Mouse (Mus musculus) liver, embryonic 16.5 days (tissue): ENCODE results near the gene Hmgn2. TPM values are rescaled to one million over a fixed set of nuclear protein-coding genes. Genes with fewer than 3 reads are reported as not detected.
"Not testable (repeated sequence)": the region's sequence is repeated elsewhere in the genome, so short reads cannot be mapped to it uniquely, and the experiment has no call there.

Experiments used
- ATAC-seq: fragments of 200-750 bp; cut with Nextera tagmentation; 2 replicates; pipeline ENCODE4 v1.8.0; 2017; ENCODE audit warnings: low read depth, mild to moderate bottlenecking, moderate number of reproducible peaks, moderate library complexity
- H3K27ac ChIP-seq: fragments of 300-500 bp; sonication (generic); 2 replicates; pipeline ENCODE4 v1.5.1; 2014; ENCODE audit warnings: mild to moderate bottlenecking, low read length
- H3K27me3 ChIP-seq: fragments of 300-500 bp; sonication (generic); 2 replicates; pipeline ENCODE4 v1.6.1; 2014; ENCODE audit warnings: low read depth, low read length, mixed read lengths; ENCODE audit not compliant: control insufficient read depth, insufficient read depth
- H3K36me3 ChIP-seq: fragments of 300-500 bp; sonication (generic); 2 replicates; pipeline ENCODE4 v1.6.1; 2014; ENCODE audit warnings: mild to moderate bottlenecking; ENCODE audit not compliant: control insufficient read depth, insufficient read depth
- H3K4me1 ChIP-seq: fragments of 300-500 bp; sonication (generic); 2 replicates; pipeline ENCODE4 v1.6.1; 2014; ENCODE audit warnings: low read depth, low read length, mixed read lengths; ENCODE audit not compliant: control insufficient read depth
- H3K4me2 ChIP-seq: fragments of 300-500 bp; sonication (generic); 2 replicates; pipeline ENCODE4 v1.6.1; 2014; ENCODE audit warnings: low read depth, low read length, mixed read lengths
- H3K4me3 ChIP-seq: fragments of 300-500 bp; sonication (generic); 2 replicates; pipeline ENCODE4 v1.5.1; 2014; ENCODE audit warnings: low read depth, mild to moderate bottlenecking, low read length
- H3K9ac ChIP-seq: fragments of 300-500 bp; sonication (generic); 2 replicates; pipeline ENCODE4 v1.6.1; 2014; ENCODE audit warnings: low read depth, low read length
- H3K9me3 ChIP-seq: fragments of 300-500 bp; sonication (generic); replicated peaks from 2 replicates; pipeline ENCODE4 v1.6.1; 2016; ENCODE audit warnings: low read length; ENCODE audit not compliant: control insufficient read depth
- WGBS: fragments of 180-500 bp; shearing (Covaris S2); extraction: QIAGEN DNeasy Blood & Tissue Kit; methylation state at CpG from one replicate; pipeline ENCODE4 v1.1.7; 2014; ENCODE audit not compliant: insufficient replicate concordance; 5-methylcytosine and 5-hydroxymethylcytosine counted together
- polyA plus RNA-seq: library from polyadenylated mRNA; unstranded; fragments of >200 nt; fragmentation: Nextera tagmentation; extraction: Ambion mirVana; gene quantifications from 2 replicates; pipeline ENCODE4 v1.2.1, GENCODE M21; 2015

Gene Hmgn2
- polyA plus RNA-seq, 1 experiment from 2014 or later, result 517 TPM

DNA sequence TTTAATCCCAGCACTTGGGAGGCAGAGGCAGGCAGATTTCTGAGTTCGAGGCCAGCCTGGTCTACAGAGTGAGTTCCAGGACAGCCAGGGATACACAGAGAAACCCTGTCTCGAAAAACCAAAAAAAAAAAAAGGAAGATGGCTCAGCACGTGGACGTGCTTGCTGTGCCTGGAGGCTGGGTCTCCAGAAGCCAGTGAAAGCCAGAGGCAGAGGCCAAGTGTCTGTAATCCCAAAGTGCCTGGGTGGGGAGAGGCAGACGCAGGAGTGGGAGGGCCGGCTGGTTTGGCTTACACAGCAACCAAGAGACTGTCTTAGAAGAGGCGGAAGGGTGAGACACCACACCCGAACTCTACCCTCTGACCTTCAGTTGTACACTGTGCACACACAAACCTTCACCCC lies 19.8 kb upstream of the Hmgn2 start:
- H3K27me3 ChIP-seq, H3K4me2 ChIP-seq, H3K4me3 ChIP-seq, H3K27ac ChIP-seq, H3K9me3 ChIP-seq, H3K9ac ChIP-seq, ATAC-seq, H3K4me1 ChIP-seq: not testable (repeated sequence)
- 84% methylated on average over 8 of the region's 8 CpGs for WGBS
- peaks cover 14% of the 10 kb centered on the region for H3K36me3 ChIP-seq

DNA sequence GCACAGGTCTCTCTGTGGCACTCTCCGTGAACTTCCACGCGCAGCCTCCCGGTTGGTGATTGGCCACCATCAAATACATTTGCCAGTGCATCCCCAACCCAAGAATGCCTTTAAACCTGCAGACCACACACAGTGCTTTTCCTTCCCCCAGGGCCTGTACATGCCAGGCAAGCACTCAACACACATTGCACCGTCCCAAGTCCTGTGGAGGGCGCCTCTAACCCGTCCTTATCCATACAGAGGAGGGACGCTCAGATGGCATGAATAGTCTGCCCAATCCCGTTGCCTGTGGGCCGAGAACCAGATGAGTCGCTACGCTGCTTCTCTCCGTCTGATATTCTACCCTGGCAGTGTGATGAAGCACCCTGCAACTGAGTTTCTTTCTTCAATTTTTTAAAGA lies 14.5 kb upstream of the Hmgn2 start:
- H3K36me3 ChIP-seq, result peaks cover 11% of the 10 kb centered on the region

DNA sequence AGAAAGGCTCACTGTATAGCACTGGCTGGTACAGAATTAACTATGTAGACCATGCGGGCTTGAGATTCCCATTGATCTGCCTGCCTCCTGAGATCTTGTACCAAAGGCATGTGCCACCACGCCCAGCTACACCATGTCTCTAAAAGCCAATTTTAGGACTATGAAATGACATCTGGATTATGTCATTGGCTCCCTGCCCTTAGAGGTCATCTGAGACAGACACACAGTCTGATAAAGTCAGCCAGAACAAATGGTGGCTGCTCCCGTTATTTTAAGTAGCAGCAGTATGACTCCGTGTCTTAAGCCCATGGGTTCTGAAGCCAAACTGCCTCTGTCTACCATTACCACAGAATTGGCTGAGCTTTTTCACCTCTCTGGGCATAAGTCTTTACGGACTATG lies 12.0 kb upstream of the Hmgn2 start:
- Histone ChIP-seq H3K9ac (no peak overlapping the region), H3K36me3 (peaks cover 11% of the 10 kb centered on the region), H3K27ac (no peak overlapping the region), H3K9me3 (no peaks in the 10 kb centered on the region), H3K4me1 (no peaks in the 10 kb centered on the region), H3K4me3 (no peak overlapping the region), H3K4me2 (no peak overlapping the region), H3K27me3 (no peaks in the 10 kb centered on the region)
- WGBS, result 66% methylated on average over 5 of the region's 5 CpGs
- ATAC-seq, result no peak

More for the DNA sequence above, 14.5 kb upstream of the Hmgn2 start:
- H3K4me1 ChIP-seq, result no peaks in the 10 kb centered on the region
- no peak overlapping the region for H3K27ac ChIP-seq
- H3K4me3 ChIP-seq, result no peak overlapping the region
- no peaks in the 10 kb centered on the region for H3K9me3 ChIP-seq
- WGBS, result 85% methylated on average over 13 of the region's 13 CpGs
- ATAC-seq, result no peak
- H3K9ac ChIP-seq, result no peak overlapping the region
- no peaks in the 10 kb centered on the region for H3K27me3 ChIP-seq
- no peak overlapping the region for H3K4me2 ChIP-seq

DNA sequence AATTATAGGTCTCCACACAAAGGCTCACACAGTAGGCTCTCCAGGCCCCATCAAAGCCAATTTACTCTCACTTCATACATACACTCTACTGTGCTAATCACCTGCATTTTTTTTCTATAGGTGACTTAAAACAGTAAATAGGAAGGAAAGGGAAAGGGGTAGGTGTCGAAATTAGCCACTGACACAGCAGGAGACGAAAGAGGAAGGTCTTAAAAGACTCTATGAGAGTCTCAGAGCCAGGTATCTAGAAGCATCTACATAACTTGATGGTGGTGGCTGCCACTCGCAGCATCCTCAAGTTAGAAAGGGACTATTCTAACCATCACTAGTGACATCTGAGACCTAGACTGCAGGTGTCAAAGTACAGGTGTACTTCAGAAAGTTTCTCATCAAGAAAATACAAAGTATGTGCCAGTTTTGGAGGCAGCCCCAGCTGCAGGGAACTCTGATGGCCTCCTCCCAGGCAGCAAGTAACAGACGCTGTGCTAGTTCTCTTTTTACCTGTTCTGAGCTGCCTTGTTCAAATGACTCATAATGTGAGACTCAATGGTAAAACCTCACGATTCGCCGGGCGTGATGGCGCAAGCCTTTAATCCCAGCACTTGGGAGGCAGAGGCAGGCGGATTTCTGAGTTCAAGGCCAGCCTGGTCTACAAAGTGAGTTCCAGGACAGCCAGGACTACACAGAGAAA lies 9.7 kb upstream of the Hmgn2 start:
- no peak for ATAC-seq
- H3K27ac ChIP-seq, result peak overlapping the region; percentile 34; the same call in 1 of the 2 replicates
- H3K9ac ChIP-seq, result no peak overlapping the region
- 78% methylated on average over 10 of the region's 10 CpGs for WGBS
- H3K27me3 ChIP-seq, result no peaks in the 10 kb centered on the region
- no peaks in the 10 kb centered on the region for H3K4me1 ChIP-seq
- H3K4me2 ChIP-seq, result no peak overlapping the region
- peaks cover 11% of the 10 kb centered on the region for H3K36me3 ChIP-seq
- H3K9me3 ChIP-seq, result no peaks in the 10 kb centered on the region
- no peak overlapping the region for H3K4me3 ChIP-seq

DNA sequence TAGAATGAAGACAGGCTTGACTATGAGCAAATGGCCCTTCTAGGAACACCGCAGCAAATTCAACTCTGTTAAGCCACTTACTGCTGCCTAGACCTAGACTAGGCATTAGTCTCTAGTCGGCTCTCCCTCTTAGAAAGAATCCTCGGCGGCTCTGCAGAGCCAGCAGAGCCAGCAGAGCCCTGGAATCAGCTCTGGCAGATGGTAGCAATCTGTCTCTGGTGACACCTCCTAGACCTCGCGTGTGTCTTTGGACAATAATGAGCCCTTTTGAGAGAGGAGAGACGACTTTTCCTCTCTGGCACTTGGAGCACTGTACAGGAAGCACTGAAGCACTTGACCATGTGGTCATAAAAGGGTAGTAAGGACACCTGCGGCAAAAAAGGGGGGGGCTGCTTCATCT lies 3.3 kb upstream of the Hmgn2 start:
- Histone ChIP-seq H3K27me3 (no peaks in the 10 kb centered on the region), H3K9ac (no peak overlapping the region), H3K4me3 (no peak overlapping the region), H3K27ac (no peak overlapping the region), H3K4me2 (no peak overlapping the region), H3K36me3 (no peaks in the 10 kb centered on the region; the same call in 1 of the 2 replicates), H3K9me3 (no peaks in the 10 kb centered on the region), H3K4me1 (peaks cover 15% of the 10 kb centered on the region)
- no peak for ATAC-seq
- 79% methylated on average over 8 of the region's 8 CpGs for WGBS

DNA sequence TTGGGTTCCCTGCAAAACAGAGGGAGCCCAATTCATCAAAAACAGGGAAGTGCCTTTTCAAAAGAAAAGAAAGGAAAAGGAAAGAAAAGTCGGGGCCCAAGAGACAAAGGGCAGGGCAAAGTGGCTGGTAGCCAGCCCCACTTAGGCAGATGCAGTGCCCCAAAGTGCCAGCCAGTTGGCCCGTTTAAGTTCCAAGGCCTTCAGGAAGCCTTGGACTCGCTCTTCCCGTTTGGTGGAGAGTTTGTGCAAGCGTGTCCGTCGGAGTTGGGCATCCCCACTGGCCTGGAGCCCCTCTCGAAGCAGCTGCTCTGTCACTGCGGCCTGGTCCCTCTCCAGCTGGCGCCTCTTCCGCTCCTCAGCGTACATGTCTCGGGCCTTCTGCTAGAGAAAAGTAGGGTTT lies 2.4 kb upstream of the Hmgn2 start:
- Histone ChIP-seq H3K9ac (no peak overlapping the region), H3K36me3 (peaks cover 6% of the 10 kb centered on the region), H3K27me3 (no peaks in the 10 kb centered on the region), H3K4me1 (peaks cover 22% of the 10 kb centered on the region), H3K4me2 (no peak overlapping the region), H3K27ac (no peak overlapping the region), H3K4me3 (no peak overlapping the region), H3K9me3 (no peaks in the 10 kb centered on the region)
- WGBS, result 84% methylated on average over 13 of the region's 13 CpGs
- no peak for ATAC-seq

DNA sequence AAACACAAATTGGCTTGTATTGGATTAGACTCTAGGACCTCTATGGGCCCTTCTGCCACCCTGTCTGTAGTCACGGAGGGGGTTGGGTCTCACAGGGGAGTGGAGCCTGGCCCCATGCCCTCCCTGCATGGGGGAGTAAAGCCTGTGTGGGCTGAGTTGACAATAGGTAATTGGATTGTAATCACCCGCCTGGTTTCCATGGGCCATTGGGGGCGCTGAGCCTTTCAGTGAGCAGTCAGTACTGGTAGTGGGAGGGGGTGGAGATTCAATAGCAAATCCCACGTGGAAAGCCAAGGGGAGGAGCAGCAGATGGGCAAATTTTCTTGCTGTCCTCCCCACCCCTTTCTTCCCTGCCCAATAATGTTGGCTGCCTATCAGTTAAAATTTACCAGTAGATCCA lies 1.7 kb upstream of the Hmgn2 start:
- 62% methylated on average over 4 of the region's 4 CpGs for WGBS
- H3K4me3 ChIP-seq, result no peak overlapping the region
- ATAC-seq, result no peak

DNA sequence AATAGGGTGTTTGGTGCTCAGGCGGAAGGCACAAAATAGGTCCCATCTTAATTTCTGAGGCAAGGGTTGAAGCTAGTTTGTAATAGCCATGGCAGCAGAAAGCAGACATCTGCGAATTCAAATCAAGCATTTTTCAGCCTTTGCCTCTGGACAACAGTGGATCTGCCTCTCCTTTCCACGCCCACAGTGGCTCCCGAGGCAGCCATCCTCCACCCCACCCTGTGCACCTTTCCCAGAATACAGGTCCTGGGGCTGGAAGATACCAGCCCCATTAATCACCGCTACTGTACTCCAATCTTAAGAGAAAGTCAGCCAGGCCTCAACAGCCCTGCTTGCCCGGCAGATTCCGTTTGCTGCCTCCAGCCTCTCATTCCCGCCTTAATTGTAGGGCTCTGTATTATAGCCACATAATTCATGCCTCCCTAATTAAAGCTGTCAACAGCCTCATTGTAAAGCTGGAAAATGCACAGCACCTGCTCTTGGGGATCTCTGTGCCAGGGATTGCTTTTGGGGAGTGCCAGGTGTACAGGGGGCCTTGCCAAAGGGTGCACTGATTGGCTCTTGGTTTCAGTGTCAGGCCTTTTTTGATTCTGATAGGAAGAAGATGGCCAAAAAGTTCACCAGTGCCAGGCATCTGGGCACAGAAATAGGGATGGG lies 792 bp upstream of the Hmgn2 start:
- peak overlapping the region; percentile 97 for H3K27ac ChIP-seq
- H3K4me1 ChIP-seq, result peaks cover 22% of the 10 kb centered on the region
- no peaks in the 10 kb centered on the region for H3K27me3 ChIP-seq
- peak overlapping the region; percentile 81 for H3K4me3 ChIP-seq
- no peak for ATAC-seq
- no peaks in the 10 kb centered on the region for H3K9me3 ChIP-seq
- H3K36me3 ChIP-seq, result peaks cover 15% of the 10 kb centered on the region
- WGBS, result 65% methylated on average over 8 of the region's 8 CpGs
- H3K4me2 ChIP-seq, result peak overlapping the region; percentile 100; the same call in 1 of the 2 replicates
- peak overlapping the region; percentile 97; the same call in 1 of the 2 replicates for H3K9ac ChIP-seq

More for the DNA sequence above, 1.7 kb upstream of the Hmgn2 start:
- Histone ChIP-seq H3K9ac (no peak overlapping the region), H3K4me1 (peaks cover 22% of the 10 kb centered on the region), H3K27me3 (no peaks in the 10 kb centered on the region), H3K4me2 (no peak overlapping the region), H3K27ac (no peak overlapping the region), H3K36me3 (peaks cover 12% of the 10 kb centered on the region), H3K9me3 (no peaks in the 10 kb centered on the region)

DNA sequence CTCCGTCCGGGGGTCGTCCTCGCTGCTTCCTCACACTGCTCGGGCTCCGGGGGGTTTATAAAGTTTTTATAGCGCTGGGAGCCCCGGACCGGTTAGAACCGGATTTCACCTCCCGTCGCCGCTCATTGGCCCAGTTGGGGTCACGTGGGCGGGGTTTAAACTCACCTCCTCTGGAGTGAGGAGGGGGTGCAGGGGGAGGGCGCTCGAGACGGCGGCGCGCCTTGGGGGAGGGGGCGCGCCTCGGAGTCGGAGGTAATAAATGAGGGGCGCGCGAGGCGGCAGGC lies 642 bp downstream of the Hmgn2 start:
- ATAC-seq, result peak; percentile 72
- H3K36me3 ChIP-seq, result peaks cover 27% of the 10 kb centered on the region
- under 1% methylated on average over 29 of the region's 29 CpGs for WGBS

More for the DNA sequence above, 642 bp downstream of the Hmgn2 start:
- H3K9ac ChIP-seq, result peak overlapping the region; percentile 97
- no peaks in the 10 kb centered on the region for H3K9me3 ChIP-seq
- peak overlapping the region; percentile 100 for H3K4me2 ChIP-seq
- H3K27ac ChIP-seq, result peak overlapping the region; percentile 97
- no peaks in the 10 kb centered on the region for H3K27me3 ChIP-seq
- H3K4me1 ChIP-seq, result peaks cover 22% of the 10 kb centered on the region
- peak overlapping the region; percentile 81 for H3K4me3 ChIP-seq
